Mouse (Mus musculus) heart, postnatal 14 days (tissue): Measurements from ENCODE around the gene Gm45337. TPM values are rescaled to one million over a fixed set of nuclear protein-coding genes. Genes with fewer than 3 reads are reported as not detected.
"Not testable (repeated sequence)": the region's sequence is repeated elsewhere in the genome, so short reads cannot be mapped to it uniquely, and the experiment has no call there.

Experiments used
- DNase-seq, 2 experiments: peaks; one replicate each; pipeline ENCODE4 v3.0.0; 2021 to 2022
- intact Hi-C: fragments of 180-260 bp; cut with DNase I; formaldehyde crosslinking; loops from one replicate; pipeline ENCODE4 v1.15.1; 2025
- long read RNA-seq, 2 experiments: library from polyadenylated mRNA; stranded (forward); transcript quantifications; one replicate each; pipeline ENCODE4 v2.0.0; 2021
- total RNA-seq, 2 experiments: library from RNA; stranded (reverse); gene quantifications; 2 replicates each; pipeline ENCODE4 v1.2.3; 2021

The Gm45337 gene
- not detected for total RNA-seq
- long read RNA-seq, experiment 1: 0 reads
- long read RNA-seq, experiment 2: 0 reads

DNA sequence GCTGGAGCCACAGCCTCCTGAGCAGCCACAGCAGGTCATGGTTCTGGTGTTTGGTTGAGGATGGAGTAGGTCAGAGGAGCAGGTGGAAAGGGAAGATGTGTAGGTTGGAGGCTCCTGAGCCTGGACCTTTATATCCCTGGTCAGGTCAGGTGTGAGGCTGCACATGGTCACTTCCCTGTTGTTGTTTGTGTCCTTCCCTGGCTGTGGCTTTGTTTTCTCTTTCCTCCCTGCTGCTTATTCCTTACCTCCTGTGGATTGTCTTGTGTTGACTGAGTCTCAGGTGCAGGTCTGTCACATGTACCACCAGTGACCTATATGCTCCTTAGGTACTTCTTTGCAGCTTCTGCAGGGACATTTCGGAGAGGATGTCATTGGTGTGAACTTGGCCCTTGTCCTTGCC, at the start of gene Gm45337:
Gm45337 (minus strand) TSS at position 101 of the 400 bp plus-strand sequence.
- intact Hi-C loops: no loop called here
- no peak for DNase-seq

DNA sequence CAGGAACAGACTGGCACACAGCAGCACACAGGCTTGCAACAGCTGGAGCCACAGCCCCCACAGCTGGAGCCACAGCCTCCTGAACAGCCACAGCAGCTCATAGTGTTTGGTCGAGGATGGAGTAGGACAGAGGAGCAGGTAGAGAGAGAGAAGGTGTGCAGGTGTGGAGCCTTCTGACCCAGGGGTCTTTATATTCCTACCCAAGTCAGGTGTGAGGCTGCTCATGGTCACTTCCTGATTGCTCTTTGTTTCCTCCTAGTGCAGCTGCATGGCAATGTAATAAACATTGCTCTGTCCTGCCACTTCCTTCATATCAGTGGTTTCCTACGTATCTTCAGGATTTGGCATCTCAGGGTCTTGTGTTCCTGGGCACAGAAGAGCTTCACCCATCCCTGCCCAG, 45.9 kb upstream of the Gm45337 start, which contains the start of gene Gm10153:
Gm10153 (minus strand) TSS at position 101 of the 400 bp plus-strand sequence.
- no peak for DNase-seq
- intact Hi-C loops: no loop called here

DNA sequence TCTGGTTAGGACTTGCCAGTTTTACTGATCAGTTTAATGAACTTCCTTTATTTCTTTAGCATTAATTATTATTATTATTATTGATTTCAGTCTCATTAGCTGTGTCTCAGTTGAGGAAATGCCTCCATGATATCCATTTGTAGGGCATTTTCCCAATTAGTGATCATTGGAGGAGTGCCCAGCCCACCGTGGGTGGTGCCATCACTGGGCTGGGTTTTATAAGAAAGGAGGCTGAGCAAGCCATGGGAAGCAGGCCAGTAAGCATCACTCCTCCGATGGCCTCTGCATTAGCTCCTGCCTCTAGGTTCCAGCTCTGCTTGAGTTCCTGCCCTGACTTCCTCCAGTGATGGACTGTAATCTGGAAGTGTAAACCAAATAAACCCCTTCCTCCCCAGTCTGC, 43.7 kb upstream of the Gm45337 start:
- DNase-seq: no peak
- intact Hi-C loops: no loop called here

DNA sequence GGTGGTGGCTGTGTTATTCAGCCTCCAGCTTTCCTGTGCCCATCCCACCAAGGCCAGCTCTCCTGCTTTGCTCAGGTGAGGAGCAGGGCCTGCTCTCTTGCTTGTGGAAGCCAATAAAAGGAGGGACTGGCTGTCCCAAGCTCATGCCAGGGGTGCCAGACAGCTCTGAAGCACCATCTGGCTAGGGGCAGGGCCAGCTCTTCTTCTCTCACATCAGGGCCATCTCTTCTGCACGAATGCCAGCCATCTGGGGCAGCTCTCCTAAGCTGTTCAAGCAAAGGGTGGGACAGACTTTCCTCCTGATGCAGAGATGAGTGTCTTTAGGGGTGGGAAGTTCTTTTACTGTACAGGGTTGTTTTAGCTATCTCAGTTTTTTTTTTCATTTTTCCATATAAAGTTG, 36.6 kb upstream of the Gm45337 start:
- intact Hi-C loops: no loop called here
- DNase-seq: no peak

DNA sequence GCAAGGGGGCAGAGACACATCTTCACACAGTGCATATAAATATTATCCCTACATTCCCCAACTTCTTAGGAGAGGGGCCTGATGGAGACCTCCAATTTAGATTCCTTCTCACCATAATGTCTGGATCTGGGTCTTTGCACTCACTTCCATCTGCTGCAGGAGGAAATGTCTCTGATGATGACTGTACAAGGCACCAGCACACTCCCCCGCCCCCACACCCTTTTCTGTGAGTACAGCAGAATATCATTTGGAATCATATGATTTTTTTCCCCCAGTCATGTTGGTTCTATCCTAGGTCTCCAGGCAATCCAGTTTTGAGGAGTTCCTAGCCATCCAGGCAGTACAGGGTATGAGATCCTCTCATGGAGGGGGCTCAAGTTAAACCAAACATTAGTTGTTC, 34.3 kb upstream of the Gm45337 start:
- no peak for DNase-seq
- intact Hi-C loops: no loop called here

DNA sequence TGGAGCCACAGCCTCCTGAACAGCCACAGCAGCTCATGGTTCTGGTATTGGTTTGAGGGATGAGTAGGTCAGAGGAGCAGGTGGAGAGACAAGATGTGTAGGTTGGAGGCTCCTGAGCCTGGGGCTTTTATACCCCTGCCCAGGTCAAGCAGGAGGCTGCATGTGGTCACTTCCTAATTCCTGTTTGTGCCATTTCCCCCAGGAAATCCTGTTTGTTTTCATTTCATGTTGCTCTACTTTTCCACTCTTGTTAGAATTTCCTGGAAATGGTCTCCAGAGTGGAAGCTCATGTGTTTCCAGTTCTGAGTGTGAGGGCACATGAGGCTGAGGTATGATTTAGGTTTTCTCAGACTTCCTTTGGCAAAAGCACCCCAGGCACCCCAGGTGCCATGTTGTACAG, 31.5 kb upstream of the Gm45337 start, which contains the start of gene Krtap5-2:
Krtap5-2 (minus strand) TSS at position 101 of the 400 bp plus-strand sequence.
- intact Hi-C loops, DNase-seq: not testable (repeated sequence)

DNA sequence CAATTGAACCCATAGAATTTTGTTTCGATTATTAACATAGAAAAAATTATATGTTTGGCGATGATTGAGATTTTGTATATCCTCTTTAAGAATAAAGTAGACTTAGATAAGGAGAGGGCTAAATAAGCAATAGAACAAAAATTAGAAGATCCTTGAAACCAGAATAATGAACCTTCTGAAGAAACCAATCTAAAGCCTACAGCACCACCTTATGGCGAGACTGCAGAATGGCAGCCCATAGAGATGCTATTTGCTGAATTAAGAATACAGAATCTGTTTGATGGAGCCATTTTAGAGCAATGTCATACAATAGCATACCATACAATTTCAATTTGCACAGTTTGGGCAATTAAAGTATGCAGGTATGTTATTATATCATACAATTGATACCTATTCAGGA, 25.4 kb upstream of the Gm45337 start:
- DNase-seq: peak in 1 of 2 experiments; percentile 18
- intact Hi-C loops: no loop called here

DNA sequence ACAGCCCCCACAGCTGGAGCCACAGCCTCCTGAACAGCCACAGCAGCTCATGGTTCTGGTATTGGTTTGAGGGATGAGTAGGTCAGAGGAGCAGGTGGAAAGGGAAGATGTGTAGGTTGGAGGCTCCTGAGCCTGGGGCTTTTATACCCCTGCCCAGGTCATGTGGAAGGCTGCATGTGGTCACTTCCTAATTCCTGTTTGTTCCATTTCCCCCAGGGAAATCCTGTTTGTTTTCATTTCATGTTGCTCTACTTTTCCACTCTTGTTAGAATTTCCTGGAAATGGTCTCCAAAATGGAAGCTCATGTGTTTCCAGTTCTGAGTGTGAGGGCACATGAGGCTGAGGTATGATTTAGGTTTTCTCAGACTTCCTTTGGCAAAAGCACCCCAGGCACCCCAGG, 21.2 kb upstream of the Gm45337 start, which contains the start of gene Gm4553:
Gm4553 (minus strand) TSS at position 101 of the 400 bp plus-strand sequence.
- DNase-seq, intact Hi-C loops: not testable (repeated sequence)

DNA sequence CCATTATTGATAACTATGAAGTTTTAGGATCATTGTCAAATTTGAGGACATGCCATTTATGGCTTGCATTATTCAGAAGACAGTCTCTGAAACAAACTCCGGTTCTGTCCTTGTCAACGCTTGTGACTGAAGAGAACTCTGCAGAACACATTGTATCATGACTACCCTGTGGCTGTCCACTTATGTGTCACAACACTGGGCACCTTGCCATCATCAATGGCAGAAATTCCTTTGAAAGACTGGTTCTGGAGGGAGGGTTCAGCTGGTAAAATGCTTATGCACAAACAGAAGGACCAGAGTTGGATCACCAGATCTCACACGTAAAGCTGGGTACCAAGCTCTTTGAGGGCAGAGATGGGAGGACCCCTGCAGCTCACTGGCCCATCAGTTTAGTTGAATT, 15.0 kb upstream of the Gm45337 start:
- DNase-seq: no peak
- intact Hi-C loops: no loop called here

DNA sequence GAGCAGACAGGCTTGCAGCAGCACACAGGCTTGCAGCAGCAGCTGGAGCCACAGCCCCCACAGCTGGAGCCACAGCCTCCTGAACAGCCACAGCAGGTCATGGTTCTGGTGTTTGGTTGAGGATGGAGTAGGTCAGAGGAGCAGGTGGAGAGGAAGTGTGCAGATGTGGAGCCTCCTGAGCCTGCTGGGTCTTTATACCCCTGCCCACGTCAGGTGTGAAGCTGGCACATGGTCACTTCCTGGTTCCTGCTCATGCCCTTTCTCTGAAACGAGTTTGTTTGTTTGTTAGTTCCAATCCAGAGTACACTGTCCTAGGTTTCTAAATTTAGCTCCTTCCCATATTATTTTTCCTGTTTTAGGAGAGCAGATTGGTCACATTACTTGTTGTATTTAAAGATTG, 12.6 kb upstream of the Gm45337 start, which contains the start of gene Gm29735:
Gm29735 (minus strand) TSS at position 101 of the 400 bp plus-strand sequence.
- DNase-seq, intact Hi-C loops: not testable (repeated sequence)

DNA sequence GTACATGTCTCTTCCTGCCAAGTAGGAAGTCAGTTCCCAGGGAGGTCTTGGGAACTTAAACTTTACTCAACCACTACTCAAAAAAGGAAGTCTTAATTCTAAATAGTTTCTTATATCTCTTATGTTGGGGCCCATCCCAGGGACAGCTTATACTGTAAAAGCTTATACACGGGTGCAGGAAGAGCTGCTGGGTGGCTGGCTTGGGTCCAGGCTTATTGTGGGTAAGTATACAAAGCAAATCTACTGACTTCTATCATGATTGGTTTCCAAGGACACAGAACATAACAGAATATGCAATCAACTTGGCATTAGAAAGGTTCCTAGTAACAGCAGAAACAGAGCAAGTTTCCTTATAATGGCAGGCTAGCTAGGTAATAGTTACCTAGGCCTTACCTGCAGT, 10.9 kb upstream of the Gm45337 start:
- DNase-seq: no peak
- intact Hi-C loops: no loop called here

DNA sequence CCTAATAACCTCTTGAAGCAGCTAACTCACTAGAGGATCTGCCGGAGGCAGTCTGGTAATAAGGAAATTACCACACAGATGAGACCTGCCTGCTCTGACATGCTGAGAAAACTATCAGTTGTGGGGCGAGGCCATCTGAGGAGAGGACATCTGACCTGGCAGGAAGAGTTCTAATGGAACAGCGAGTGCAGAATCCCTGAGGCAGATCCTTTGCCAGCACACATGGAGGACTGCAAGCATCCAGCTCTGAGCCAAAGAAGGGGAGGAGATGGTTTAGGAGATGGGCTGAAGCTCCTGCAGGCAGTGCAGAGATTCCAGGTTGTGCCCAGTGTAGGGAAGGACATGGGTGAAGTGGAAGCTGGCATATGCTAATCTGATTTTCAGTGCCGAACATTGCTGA, 7.8 kb upstream of the Gm45337 start:
- intact Hi-C loops: no loop called here
- no peak for DNase-seq

DNA sequence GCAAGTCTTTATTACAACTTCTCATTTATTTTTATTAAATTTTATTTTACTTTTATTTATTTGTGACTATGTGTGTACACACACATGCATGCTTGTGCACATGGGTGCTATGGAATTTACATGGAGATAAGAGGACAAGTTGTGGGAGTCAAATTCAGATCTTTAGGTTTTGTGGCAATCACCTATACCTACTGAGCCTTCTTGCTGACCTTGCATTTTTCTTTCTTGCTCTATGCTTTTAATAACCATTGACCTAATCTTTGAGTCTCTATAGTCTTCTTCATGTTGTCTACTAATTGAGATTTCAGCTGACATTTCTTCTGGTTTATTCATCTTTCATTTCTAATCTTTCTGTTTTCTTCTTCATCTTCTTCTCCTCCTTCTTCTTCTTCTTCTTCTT, 4.2 kb upstream of the Gm45337 start:
- intact Hi-C loops: no loop called here
- DNase-seq: no peak

DNA sequence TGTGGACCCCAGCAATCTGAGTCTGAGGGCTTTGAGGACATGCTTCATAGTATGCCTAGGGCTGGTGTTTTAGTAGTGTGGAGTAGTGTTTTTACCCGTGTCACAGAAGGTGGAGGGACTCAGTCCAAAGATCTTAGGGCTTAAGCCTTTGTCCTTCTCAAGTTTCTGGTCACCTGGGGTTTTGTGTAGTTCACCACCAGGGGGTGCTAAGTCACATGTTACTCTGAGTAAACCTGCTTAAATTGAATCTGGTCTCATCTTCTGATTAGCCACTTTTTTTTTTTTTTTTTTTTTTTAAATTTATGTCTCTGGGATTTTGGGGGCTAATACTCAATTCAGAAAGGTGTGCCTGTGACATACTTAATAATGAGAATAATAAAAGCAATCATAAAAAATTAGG, 1.6 kb upstream of the Gm45337 start:
- intact Hi-C loops: loop anchor here (2.0 kb wide), 1 partner anchor 103 kb away; no protein-coding TSS in a partner anchor
- peak; percentile 35 to 67 for DNase-seq

DNA sequence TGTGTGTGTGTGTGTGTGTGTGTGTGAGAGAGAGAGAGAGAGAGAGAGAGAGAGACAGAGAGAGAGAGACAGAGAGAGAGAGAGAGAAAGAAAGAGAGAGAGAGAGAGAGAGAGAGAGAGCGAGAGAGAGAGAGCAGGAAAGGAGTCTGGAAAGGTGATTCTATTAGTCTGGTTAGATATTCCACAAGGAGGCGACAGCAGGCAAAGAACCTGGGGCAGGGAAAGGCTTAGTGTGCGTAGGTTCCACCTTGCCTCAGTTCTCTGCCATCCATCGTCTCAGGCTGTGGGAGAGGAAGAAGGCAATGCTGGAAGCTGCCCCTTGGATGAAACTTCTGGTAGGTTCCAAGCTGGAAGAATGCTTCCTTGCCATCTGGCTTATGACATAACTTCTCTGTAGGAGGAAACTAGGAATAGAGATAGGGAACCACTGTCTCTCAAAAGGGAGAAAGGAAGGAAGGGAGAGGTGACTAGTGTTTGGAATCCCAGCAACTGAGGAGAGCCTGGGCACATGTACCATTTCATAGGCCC, 1.1 kb upstream of the Gm45337 start:
- no peak for DNase-seq
- intact Hi-C loops: no loop called here

DNA sequence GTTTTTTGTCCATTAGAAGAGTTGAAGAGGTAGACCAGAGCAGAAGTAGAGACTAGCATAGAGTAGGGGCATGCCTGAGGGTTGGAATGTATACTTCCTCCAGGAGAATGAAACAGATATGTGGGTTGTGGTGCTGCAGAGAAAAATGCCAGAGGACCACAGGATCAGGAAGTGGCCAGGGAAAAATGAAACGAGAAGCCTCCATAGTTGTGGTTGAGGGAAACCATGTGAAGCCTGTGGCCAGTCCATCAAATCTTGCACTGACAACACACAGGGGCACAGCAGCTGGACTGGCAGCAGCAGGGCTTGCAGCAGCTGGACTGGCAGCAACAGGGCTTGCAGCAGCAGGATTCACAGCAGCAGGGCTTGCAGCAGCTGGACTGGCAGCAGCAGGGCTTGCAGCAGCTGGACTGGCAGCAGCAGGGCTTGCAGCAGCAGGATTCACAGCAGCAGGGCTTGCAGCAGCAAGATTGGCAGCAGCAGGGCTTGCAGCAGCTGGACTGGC, 849 bp downstream of the Gm45337 start:
- intact Hi-C loops, DNase-seq: not testable (repeated sequence)

DNA sequence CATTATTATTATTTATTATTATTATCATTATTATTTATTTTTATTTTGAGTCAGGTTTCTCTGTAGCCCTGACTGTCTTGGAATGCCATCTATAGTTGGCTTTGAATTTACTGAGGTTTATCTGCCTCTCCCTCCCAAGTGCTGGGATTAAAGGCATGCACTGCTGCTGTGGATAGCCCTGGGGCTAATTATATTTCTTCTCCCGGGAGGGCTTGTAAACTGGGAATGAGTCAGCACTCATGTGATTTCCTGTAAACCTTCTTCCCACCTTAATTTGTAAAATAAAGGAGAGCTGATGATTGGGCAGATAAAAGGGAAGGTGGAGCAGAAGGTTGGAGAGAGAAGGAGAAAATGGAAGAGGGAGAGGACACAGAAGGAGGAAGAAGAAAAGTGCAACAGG, 3.7 kb downstream of the Gm45337 start:
- intact Hi-C loops: no loop called here

DNA sequence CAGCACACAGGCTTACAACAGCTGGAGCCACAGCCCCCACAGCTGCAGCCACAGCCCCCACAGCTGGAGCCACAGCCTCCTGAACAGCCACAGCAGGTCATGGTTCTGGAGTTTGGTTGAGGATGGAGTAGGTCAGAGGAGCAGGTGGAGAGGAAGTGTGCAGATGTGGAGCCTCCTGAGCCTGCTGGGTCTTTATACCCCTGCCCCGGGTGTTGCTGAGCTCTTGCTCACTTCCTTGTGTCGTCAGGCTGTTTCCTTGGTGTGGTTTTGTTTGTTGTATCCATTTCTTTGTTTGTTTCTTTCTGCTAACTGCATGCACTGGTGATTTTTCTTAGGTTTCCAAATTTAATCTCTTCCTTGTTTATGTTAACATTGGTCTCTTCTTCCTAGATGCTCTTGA, 8.5 kb downstream of the Gm45337 start, which contains the start of gene Gm39115:
Gm39115 (minus strand) TSS at position 101 of the 400 bp plus-strand sequence.
- DNase-seq, intact Hi-C loops: not testable (repeated sequence)

More for the DNA sequence above, 3.7 kb downstream of the Gm45337 start:
- no peak for DNase-seq

DNA sequence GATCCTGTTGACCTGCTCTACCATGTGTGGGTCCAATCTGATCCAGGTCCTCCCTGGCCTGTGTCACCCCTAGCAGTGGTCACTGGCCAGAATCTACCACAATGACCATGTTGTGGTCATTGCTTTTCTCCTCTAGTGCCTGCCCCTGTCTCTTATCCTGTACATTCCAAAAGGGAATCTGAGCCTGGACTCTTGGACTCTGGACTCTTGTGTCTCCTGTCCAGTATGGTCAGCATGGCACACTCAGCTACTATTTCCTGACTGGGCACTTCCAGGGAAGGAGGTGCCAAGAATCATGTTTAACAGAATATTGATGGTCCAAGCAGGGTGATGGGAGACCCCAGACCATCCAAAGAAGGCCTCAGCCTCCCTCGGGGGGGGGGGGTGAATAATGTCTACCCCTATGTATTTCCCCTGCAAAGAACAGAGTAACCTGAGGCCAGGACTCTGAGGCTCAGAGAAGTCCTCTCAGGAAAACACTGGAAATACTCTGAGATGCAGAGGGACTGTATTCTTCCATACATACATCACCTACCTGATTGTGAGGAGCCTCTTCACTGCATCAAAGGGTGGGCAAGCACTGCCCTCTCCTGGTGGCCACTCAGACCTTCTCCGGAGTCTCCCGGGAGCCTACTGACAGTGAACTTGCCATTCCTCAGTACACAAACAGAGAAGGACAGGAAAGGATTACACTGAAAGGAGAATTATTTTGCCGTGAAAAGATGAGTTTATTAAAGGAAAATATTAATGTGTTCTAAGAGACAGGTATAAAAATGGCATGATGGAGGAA, 10.0 kb downstream of the Gm45337 start:
- intact Hi-C loops: no loop called here
- peak; percentile 8 to 42 for DNase-seq

DNA sequence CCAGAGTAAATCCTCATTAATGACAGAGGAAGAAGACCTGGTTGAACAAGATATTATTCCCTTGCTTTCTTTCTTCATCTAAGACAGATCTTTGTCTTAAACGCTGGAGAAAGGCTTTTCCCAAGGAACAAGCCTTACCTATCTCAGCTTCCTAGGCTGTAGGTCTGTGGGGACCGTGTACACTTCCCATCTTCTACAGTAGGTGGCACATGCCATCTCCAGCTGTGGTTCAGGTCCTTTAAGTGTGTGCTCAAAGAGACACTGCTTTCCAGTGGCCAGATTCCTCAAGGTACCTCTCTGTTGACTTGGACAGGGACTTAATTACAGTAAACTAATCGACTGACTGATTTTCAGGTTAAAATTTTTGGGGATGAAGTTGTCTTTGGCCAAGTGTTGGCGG, 15.6 kb downstream of the Gm45337 start:
- DNase-seq: no peak
- intact Hi-C loops: no loop called here

DNA sequence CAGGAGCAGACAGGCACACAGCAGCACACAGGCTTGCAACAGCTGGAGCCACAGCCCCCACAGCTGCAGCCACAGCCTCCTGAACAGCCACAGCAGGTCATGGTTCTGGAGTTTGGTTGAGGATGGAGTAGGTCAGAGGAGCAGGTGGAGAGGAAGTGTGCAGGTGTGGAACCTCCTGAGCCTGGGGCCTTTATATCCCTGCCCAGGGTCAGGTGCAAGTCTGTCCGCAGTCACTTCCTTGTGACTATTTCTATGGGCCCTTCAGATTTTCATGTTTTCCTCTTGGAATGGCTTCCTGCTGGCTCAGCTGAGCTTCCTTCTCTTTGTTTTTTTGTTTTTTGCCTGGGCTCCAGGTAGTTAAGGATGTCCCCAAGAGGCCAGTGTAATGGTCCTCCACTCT, 23.8 kb downstream of the Gm45337 start, which contains the start of gene Gm45618:
Gm45618 (minus strand) TSS at position 101 of the 400 bp plus-strand sequence.
- not testable (repeated sequence) for DNase-seq

More for the DNA sequence above, 23.8 kb downstream of the Gm45337 start, which contains the start of gene Gm45618:
- intact Hi-C loops: not testable (repeated sequence)
